Mouse (Mus musculus): ENCODE measurements around the gene 4933421I07Rik. TPM values are rescaled to one million over a fixed set of nuclear protein-coding genes. Genes with fewer than 3 reads are reported as not detected.

Gene 4933421I07Rik
- not detected for polyA plus RNA-seq (2017; shearing (Covaris generic))

- no peak for ATAC-seq
These were observed at the start of gene 4933421I07Rik for GRCm38 (mm10) chr7:42447850-42448249. 4933421I07Rik (minus strand) TSS chr7:42448120.

GRCm38 (mm10) chr7:42497356-42497755, 49.4 kb upstream of the 4933421I07Rik start:
- no peak for ATAC-seq

GRCm38 (mm10) chr7:42496202-42496601, 48.3 kb upstream of the 4933421I07Rik start:
- ATAC-seq, result peak; percentile 27

- peak; percentile 71 for ATAC-seq
These were observed 42.9 kb upstream of the 4933421I07Rik start for GRCm38 (mm10) chr7:42490859-42491258.

GRCm38 (mm10) chr7:42490358-42490757, 42.4 kb upstream of the 4933421I07Rik start:
- peak; percentile 12 for ATAC-seq

GRCm38 (mm10) chr7:42454640-42455039, 6.7 kb upstream of the 4933421I07Rik start:
- ATAC-seq, result no peak

GRCm38 (mm10) chr7:42450618-42451017, 2.7 kb upstream of the 4933421I07Rik start:
- ATAC-seq, result peak; percentile 54

GRCm38 (mm10) chr7:42447352-42447751, 568 bp downstream of the 4933421I07Rik start:
- no peak for ATAC-seq

Other genes starting within 250 kb of the 4933421I07Rik start
- not detected for gene Vmn2r61, start 188.1 kb downstream of the 4933421I07Rik start, polyA plus RNA-seq (2017; shearing (Covaris generic))
- 10 to 100 TPM; 26.2 to 35.3 (median 28.8) TPM for gene Zfp141, start 57.6 kb upstream of the 4933421I07Rik start, polyA plus RNA-seq (2017; shearing (Covaris generic))
- not detected for gene Gm21028, start 130.5 kb upstream of the 4933421I07Rik start, polyA plus RNA-seq (2017; shearing (Covaris generic))
- not detected for gene Zfp977, start 144.4 kb upstream of the 4933421I07Rik start, polyA plus RNA-seq (2017; shearing (Covaris generic))
- gene Zfp976, start 194.5 kb upstream of the 4933421I07Rik start, polyA plus RNA-seq (2017; shearing (Covaris generic)), result 1 to 10 TPM in 2 of 3 experiments, under 1 TPM in 1; 0.75 to 1.5 (median 1.4) TPM
- gene Zfp975, start 244.6 kb upstream of the 4933421I07Rik start, polyA plus RNA-seq (2017; shearing (Covaris generic)), result 1 to 10 TPM; 1.8 to 4.9 (median 3.2) TPM

Measured in inflammation-experienced regulatory T-cells, adult 6 months (primary cell).